Mouse (Mus musculus) G1E (cell line): ENCODE measurements around the gene Cd5l. TPM values are rescaled to one million over a fixed set of nuclear protein-coding genes. Genes with fewer than 3 reads are reported as not detected.

Experiments
- ATAC-seq: 2 replicates; pipeline ENCODE4 v1.8.0; 2016; ENCODE audit warnings: mild to moderate bottlenecking; ENCODE audit not compliant: insufficient number of reproducible peaks, poor library complexity, low FRiP score, severe bottlenecking; ENCODE audit errors: extremely low read depth
- DNase-seq: peaks from one replicate; pipeline ENCODE4 v3.0.0; 2012; ENCODE audit warnings: low spot score
- H3K27me3 ChIP-seq: 2 replicates; pipeline ENCODE4 v1.6.1; 2012; ENCODE audit warnings: mild to moderate bottlenecking, low read length, inconsistent platforms; ENCODE audit not compliant: insufficient read depth
- H3K36me3 ChIP-seq: replicated peaks from 2 replicates; pipeline ENCODE3; 2012; ENCODE audit warnings: mild to moderate bottlenecking, inconsistent platforms
- H3K4me1 ChIP-seq: 2 replicates; pipeline ENCODE4 v1.6.1; 2012; ENCODE audit warnings: low read depth, low read length, inconsistent platforms, mixed read lengths; ENCODE audit not compliant: insufficient read depth
- H3K4me3 ChIP-seq: 2 replicates; pipeline ENCODE4 v1.5.1; 2012; ENCODE audit warnings: low read depth, mild to moderate bottlenecking, inconsistent platforms, low read length, moderate library complexity, mixed read lengths
- H3K9me3 ChIP-seq: replicated peaks from 2 replicates; pipeline ENCODE4 v1.6.1; 2012; ENCODE audit warnings: inconsistent platforms
- CTCF ChIP-seq: IDR thresholded peaks from 2 replicates; pipeline ENCODE4 v1.5.1; 2012; ENCODE audit warnings: low read depth, low read length, inconsistent platforms, mixed read lengths
- GATA1 ChIP-seq: IDR thresholded peaks from 2 replicates; pipeline ENCODE4 v1.6.1; 2012; ENCODE audit warnings: borderline replicate concordance, low read length, inconsistent platforms, mixed read lengths
- GATA2 ChIP-seq: IDR thresholded peaks from 2 replicates; pipeline ENCODE4 v1.6.1; 2012; ENCODE audit warnings: low read depth, low read length, inconsistent platforms, borderline replicate concordance
- POLR2AphosphoS5 ChIP-seq: IDR thresholded peaks from 2 replicates; pipeline ENCODE4 v1.6.1; 2012; ENCODE audit warnings: low read depth, low read length, inconsistent platforms; ENCODE audit not compliant: insufficient replicate concordance
- TAL1 ChIP-seq: conservative IDR thresholded peaks from 2 replicates; pipeline ENCODE4 v1.6.1; 2012; ENCODE audit warnings: low read depth, low read length, inconsistent platforms, mixed read lengths
- polyA plus RNA-seq: library from polyadenylated mRNA; stranded (reverse); fragments of >175 nt; gene quantifications from 2 replicates; pipeline ENCODE4 v1.2.3, GENCODE M21; 2012
- total RNA-seq, 2 experiments: library from RNA; stranded (forward) in 1 of 2; stranded (reverse) in 1 of 2; fragments of 200-1000 nt in 1 of 2; fragments of >200 nt in 1 of 2; fragmentation: Nextera tagmentation in 1 of 2; gene quantifications; 2 replicates each; pipeline ENCODE4 v1.2.3; 2014 to 2017

Cd5l gene
- total and polyA plus RNA-seq, 3 experiments, result 0.11 TPM; not detected in 2

GRCm38 (mm10) chr3:87398809-87399208 is 41.1 kb downstream of the Cd5l start:
- ATAC-seq (no peak), DNase-seq (no peak)
- no peak for TF ChIP-seq POLR2AphosphoS5
- no peak for TF ChIP-seq TAL1
- TF ChIP-seq GATA2, result no peak
- no peak for TF ChIP-seq GATA1
- no peak for TF ChIP-seq CTCF
- no peaks in the 10 kb centered on the region for H3K36me3 ChIP-seq
- no peaks in the 10 kb centered on the region for H3K9me3 ChIP-seq
- H3K4me1 ChIP-seq, result no peaks in the 10 kb centered on the region
- no peak overlapping the region for H3K4me3 ChIP-seq
- H3K27me3 ChIP-seq, result peaks cover 3% of the 10 kb centered on the region; the same call in 1 of the 2 replicates

- no peak for DNase-seq
- Histone ChIP-seq H3K36me3 (no peaks in the 10 kb centered on the region), H3K9me3 (no peaks in the 10 kb centered on the region), H3K4me3 (no peak overlapping the region), H3K4me1 (no peaks in the 10 kb centered on the region), H3K27me3 (peaks cover 3% of the 10 kb centered on the region; the same call in 1 of the 2 replicates)
- no peak for TF ChIP-seq CTCF
- TF ChIP-seq POLR2AphosphoS5, result no peak
- no peak for TF ChIP-seq TAL1
- no peak for ATAC-seq
These were observed 42.2 kb downstream of the Cd5l start for GRCm38 (mm10) chr3:87399906-87400305.

DNA sequence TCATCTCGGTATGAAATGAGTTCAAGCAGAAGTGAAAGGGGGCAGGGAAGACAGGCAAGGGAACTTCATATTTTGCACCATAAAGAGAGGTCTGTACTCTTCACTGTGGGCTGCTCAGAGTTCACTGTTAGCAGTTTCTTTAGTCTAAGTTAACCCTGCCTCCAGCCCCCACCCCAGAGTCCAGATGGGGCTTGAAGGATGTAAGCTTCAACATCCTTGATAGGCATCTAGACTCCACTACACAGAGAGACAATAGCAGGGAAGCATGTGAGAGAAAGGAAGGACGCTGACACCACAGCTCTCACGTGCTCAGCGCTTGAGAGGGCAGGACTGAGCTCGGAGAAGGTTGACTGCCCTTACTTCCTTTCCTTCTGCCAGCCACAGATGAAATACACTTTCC is 43.6 kb downstream of the Cd5l start:
- DNase-seq (no peak), ATAC-seq (no peak)
- no peaks in the 10 kb centered on the region for H3K36me3 ChIP-seq
- no peak overlapping the region for H3K4me3 ChIP-seq
- peaks cover 3% of the 10 kb centered on the region; the same call in 1 of the 2 replicates for H3K27me3 ChIP-seq
- no peak for TF ChIP-seq GATA2
- TF ChIP-seq CTCF, result no peak
- no peak for TF ChIP-seq POLR2AphosphoS5
- TF ChIP-seq TAL1, result no peak
- no peak for TF ChIP-seq GATA1
- H3K4me1 ChIP-seq, result no peaks in the 10 kb centered on the region
- no peaks in the 10 kb centered on the region for H3K9me3 ChIP-seq

- peaks cover 3% of the 10 kb centered on the region for H3K9me3 ChIP-seq
- peaks cover 10% of the 10 kb centered on the region for H3K4me1 ChIP-seq
- TF ChIP-seq GATA2 (no peak), CTCF (0 out of 2 replicates have a peak, but pooled peaks have one; percentile 18), GATA1 (no peak), POLR2AphosphoS5 (no peak), TAL1 (no peak)
- H3K4me3 ChIP-seq, result no peak overlapping the region
- no peaks in the 10 kb centered on the region; the same call in 1 of the 2 replicates for H3K27me3 ChIP-seq
- no peaks in the 10 kb centered on the region for H3K36me3 ChIP-seq
- ATAC-seq (no peak), DNase-seq (no peak)
These were observed 50.5 kb downstream of the Cd5l start for GRCm38 (mm10) chr3:87408171-87408570.

- Histone ChIP-seq H3K36me3 (no peaks in the 10 kb centered on the region), H3K27me3 (no peaks in the 10 kb centered on the region; the same call in 1 of the 2 replicates), H3K4me1 (peaks cover 10% of the 10 kb centered on the region), H3K4me3 (no peak overlapping the region), H3K9me3 (peaks cover 3% of the 10 kb centered on the region)
- TF ChIP-seq GATA1, result no peak
- TF ChIP-seq POLR2AphosphoS5, result no peak
- no peak for TF ChIP-seq CTCF
- TF ChIP-seq TAL1, result no peak
- TF ChIP-seq GATA2, result no peak
- ATAC-seq (no peak), DNase-seq (no peak)
These were observed 51.7 kb downstream of the Cd5l start for GRCm38 (mm10) chr3:87409196-87409935.

GRCm38 (mm10) chr3:87410605-87411004 is 52.9 kb downstream of the Cd5l start:
- Histone ChIP-seq H3K4me3 (no peak overlapping the region), H3K9me3 (peaks cover 3% of the 10 kb centered on the region), H3K4me1 (peaks cover 10% of the 10 kb centered on the region), H3K36me3 (no peaks in the 10 kb centered on the region), H3K27me3 (no peaks in the 10 kb centered on the region; the same call in 1 of the 2 replicates)
- TF ChIP-seq GATA2 (no peak), CTCF (no peak), POLR2AphosphoS5 (no peak), TAL1 (no peak), GATA1 (no peak)
- no peak for DNase-seq
- no peak for ATAC-seq

GRCm38 (mm10) chr3:87411150-87411549 is 53.5 kb downstream of the Cd5l start:
- H3K4me3 ChIP-seq, result no peak overlapping the region
- no peaks in the 10 kb centered on the region for H3K36me3 ChIP-seq
- TF ChIP-seq CTCF, result peak; percentile 44; the same call in 1 of the 2 replicates
- TF ChIP-seq TAL1, result no peak
- no peak for TF ChIP-seq POLR2AphosphoS5
- no peak for TF ChIP-seq GATA2
- no peak for TF ChIP-seq GATA1
- ATAC-seq (no peak), DNase-seq (peak; percentile 8)
- no peaks in the 10 kb centered on the region; the same call in 1 of the 2 replicates for H3K27me3 ChIP-seq
- H3K4me1 ChIP-seq, result peaks cover 10% of the 10 kb centered on the region
- peaks cover 3% of the 10 kb centered on the region for H3K9me3 ChIP-seq
